Mouse (Mus musculus) lung, postnatal 10 days (tissue): Measurements from ENCODE around the gene Rnf24.
A peak's percentile ranks its signal among the peaks of the same experiment; 100 is the strongest.
"Not testable (repeated sequence)": the region's sequence is repeated elsewhere in the genome, so short reads cannot be mapped to it uniquely, and the experiment has no call there.

Source experiments
- DNase-seq: peaks from one replicate; pipeline ENCODE4 v3.0.0; 2021

Gene Rnf24

DNA sequence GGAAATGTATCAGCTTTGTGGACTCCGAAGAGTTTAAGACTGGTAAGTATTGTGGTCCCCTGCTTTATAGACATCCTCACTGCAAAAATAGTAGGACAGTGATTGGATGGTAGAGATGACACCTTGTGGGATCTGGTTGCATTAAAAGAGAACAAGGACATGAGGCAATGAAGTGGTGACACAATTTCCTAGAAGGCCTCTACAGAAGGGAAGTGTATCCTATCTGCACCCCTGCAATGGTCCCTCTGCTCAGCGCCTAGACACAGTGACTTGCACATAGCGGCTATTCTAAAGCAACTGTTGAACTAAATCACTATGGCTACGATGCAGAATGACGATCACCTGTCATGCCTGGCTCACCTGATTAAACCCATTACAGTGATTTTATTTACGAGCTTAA lies 15.1 kb downstream of the Rnf24 start:
- DNase-seq, result no peak

- DNase-seq, result no peak
Observed at GRCm38 (mm10) chr2:131330548-131330947, 22.1 kb downstream of the Rnf24 start.

DNA sequence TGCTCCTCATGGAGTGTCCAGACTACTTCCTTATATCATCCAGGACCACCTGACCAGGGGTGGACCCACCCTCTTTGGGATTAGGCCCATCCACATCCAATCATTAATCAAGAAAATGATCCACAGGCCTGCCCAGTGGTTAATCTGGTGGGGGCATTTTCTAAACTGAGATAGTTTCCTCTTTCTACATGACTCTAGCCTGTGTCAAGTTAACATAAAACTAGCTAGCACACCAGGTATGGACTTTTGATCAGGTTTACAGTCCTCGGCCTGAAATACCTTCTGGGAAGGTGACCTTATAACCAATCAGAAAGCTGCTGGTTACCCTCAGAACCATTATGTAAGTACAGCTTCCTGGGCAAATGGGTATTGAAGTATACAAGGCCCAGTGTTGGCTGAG lies 23.7 kb downstream of the Rnf24 start:
- DNase-seq, result no peak

DNA sequence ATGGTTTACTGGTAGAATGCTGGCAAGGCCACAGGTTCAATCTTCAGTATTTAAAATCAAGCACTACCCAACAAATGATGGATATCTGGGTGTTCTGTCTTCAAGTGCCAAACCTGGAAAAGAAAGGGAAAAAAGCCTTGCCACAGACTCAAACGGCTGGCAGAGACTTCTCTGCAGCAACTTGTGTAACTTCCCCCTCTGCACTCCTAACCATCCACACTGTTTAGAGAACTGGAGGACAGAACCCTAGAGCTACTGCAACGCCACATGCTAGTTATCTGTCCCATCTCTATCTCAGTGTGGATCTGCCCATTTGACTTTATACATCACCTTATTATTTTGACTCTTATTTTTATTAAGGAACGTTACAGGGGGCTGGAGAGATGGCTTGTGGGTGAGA lies 26.6 kb downstream of the Rnf24 start:
- DNase-seq, result no peak

GRCm38 (mm10) chr2:131323675-131324074 lies 29.0 kb downstream of the Rnf24 start:
- DNase-seq, result no peak

GRCm38 (mm10) chr2:131321192-131321591 lies 31.5 kb downstream of the Rnf24 start:
- DNase-seq, result peak; percentile 80

GRCm38 (mm10) chr2:131319401-131319800 lies 33.3 kb downstream of the Rnf24 start:
- DNase-seq, result no peak

GRCm38 (mm10) chr2:131316167-131316566 lies 36.5 kb downstream of the Rnf24 start:
- DNase-seq, result no peak

- no peak for DNase-seq
Observed at GRCm38 (mm10) chr2:131309296-131309695, 43.4 kb downstream of the Rnf24 start.

DNA sequence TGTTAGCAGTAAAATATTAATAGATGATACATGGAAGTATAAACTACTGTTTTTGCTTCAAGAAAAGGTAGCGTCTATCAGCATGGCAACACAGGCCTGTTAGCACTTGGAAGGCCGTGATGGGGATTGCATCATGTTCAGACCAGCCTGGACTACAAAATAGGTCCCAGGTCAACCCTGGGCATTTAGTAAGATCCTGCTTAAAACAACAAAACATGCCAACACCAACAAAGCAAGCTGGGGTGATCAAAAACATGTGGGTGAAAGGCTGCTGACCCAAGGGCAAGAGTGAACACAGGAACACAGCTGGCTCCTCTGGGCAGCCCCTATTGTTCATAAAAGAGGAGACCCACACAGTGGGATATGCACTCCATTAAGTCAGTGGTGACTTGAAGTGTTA lies 44.9 kb downstream of the Rnf24 start:
- DNase-seq, result no peak

DNA sequence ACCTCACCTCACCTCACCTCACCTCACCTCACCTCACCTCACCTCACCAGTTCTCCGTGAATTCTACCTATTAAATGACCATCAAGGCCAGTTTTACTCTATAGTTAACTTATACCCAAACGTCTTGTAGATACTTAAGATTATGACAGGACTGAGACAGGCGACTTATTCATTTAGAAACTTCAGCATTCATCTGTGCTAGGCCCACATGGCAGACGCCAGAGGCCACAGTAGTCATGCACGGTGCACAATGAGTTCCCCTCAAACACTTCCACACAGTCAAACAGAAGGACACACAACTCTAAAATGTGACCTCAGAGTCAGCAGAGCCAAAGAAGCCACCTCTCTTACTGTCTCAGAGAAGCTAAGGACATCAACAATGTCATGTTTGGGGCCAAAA lies 45.3 kb downstream of the Rnf24 start:
- no peak for DNase-seq

- DNase-seq, result peak; percentile 11
Observed at GRCm38 (mm10) chr2:131305226-131305625, 47.5 kb downstream of the Rnf24 start.

GRCm38 (mm10) chr2:131304497-131304896 lies 48.2 kb downstream of the Rnf24 start:
- DNase-seq, result no peak

- DNase-seq, result no peak
Observed at GRCm38 (mm10) chr2:131301635-131302034, 51.1 kb downstream of the Rnf24 start.

GRCm38 (mm10) chr2:131300485-131300884 lies 52.2 kb downstream of the Rnf24 start:
- DNase-seq, result no peak

- not testable (repeated sequence) for DNase-seq
Observed at GRCm38 (mm10) chr2:131298674-131299073, 54.0 kb downstream of the Rnf24 start.

- DNase-seq, result no peak
Observed at GRCm38 (mm10) chr2:131296746-131297261, 55.9 kb downstream of the Rnf24 start.

- no peak for DNase-seq
Observed at GRCm38 (mm10) chr2:131290669-131291068, 62.0 kb downstream of the Rnf24 start.

- DNase-seq, result no peak
Observed at GRCm38 (mm10) chr2:131286276-131286675, 66.4 kb downstream of the Rnf24 start.

DNA sequence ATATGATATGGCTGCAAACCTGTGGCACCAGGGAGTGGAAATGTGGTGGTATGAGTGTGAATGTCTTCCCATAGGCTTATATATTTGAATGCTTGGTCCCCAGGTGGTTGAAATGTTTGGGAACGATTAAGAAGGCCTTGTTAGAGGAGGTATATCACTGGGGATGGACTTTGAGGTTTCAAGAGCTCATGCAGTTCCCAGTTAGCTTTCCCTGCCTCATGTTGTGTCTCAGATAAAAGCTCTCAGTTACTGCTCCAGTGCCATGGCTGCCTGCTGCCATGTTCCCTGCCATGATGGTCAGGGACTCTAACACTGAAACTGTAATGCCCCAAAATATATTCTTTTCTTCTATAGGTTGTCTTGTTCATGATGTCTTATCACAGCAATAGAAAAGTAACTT lies 71.1 kb downstream of the Rnf24 start:
- no peak for DNase-seq

GRCm38 (mm10) chr2:131276722-131277121 lies 76.0 kb downstream of the Rnf24 start:
- DNase-seq, result no peak

- no peak for DNase-seq
Observed at GRCm38 (mm10) chr2:131275493-131275892, 77.2 kb downstream of the Rnf24 start.

GRCm38 (mm10) chr2:131265056-131265455 lies 87.6 kb downstream of the Rnf24 start:
- no peak for DNase-seq

DNA sequence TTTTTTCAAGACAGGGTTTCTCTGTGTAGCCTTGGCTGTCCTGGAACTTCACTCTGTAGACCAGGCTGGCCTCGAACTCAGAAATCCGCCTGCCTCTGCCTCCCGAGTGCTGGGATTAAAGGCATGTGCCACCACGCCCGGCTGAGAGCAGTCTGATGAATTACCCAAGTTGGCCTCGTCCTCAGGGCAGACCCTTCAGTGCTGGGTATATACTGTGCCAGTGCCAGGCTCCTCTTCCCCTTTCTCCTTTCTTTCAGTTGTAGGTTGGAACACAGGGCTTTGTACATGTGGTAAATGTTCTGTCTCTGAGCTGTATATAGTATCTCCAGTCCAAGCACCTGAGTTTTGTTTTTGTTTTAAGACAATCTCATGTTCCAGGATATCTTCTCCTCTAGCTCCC lies 88.7 kb downstream of the Rnf24 start:
- DNase-seq, result no peak
